Mouse (Mus musculus) myocyte (in vitro differentiated cells): ENCODE measurements around the gene 6430548M08Rik.

ENCODE experiments used
- CEBPB ChIP-seq: IDR thresholded peaks from 2 replicates; pipeline ENCODE4 v1.6.1; 2011; ENCODE audit warnings: mild to moderate bottlenecking, moderate library complexity; ENCODE audit not compliant: poor library complexity, insufficient read depth, severe bottlenecking
- POLR2A ChIP-seq: IDR thresholded peaks from one replicate; pipeline ENCODE4 v1.6.1; 2011; ENCODE audit warnings: low read depth, mild to moderate bottlenecking, control low read depth, moderate library complexity; ENCODE audit not compliant: insufficient read length
- TCF12 ChIP-seq: IDR thresholded peaks from one replicate; pipeline ENCODE4 v1.6.1; 2011; ENCODE audit warnings: mild to moderate bottlenecking, control low read depth; ENCODE audit not compliant: poor library complexity, insufficient read depth, severe bottlenecking

DNA sequence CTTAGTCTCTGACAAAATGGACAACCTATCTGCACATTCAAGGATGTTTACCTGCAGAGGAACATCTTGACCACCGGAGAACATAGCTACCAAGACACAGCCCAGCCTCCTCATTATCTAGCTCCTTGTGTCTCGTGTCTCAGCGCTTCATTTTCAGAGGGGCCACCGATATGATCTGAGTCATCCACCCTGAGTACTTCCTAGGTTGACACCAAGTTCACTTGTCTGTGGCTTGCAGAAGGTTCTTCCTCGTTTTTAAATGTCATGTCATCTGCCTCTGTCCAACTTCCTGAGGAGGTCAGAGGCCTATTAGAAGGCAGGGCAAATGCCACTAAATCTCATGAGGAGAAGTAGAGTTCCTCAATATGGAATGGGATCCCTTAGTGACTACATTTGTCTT, 1.4 kb upstream of the 6430548M08Rik start:
- no peak for TF ChIP-seq CEBPB
- TF ChIP-seq POLR2A: no peak
- TF ChIP-seq TCF12: no peak
